Mouse (Mus musculus) left cerebral cortex, postnatal 36 days (tissue): ENCODE data around the gene Lrrc3. TPM values are rescaled to one million over a fixed set of nuclear protein-coding genes. Genes with fewer than 3 reads are reported as not detected.

Experiments
- DNase-seq, 2 experiments: peaks; one replicate each; pipeline ENCODE4 v3.0.0; 2021 to 2022; ENCODE audit warnings: low spot score in 2 of 2, mixed read lengths in 1 of 2
- intact Hi-C: fragments of 180-260 bp; cut with DNase I; formaldehyde crosslinking; loops from one replicate; pipeline ENCODE4 v1.15.1; 2025
- total RNA-seq, 2 experiments: library from RNA; stranded (reverse); gene quantifications; 2 replicates each; pipeline ENCODE4 v1.2.3; 2021

The Lrrc3 gene
- total RNA-seq, 2 experiments from 2014 or later, result 11.7 to 12.6 TPM

GRCm38 (mm10) chr10:77880305-77880704, 22.0 kb downstream of the Lrrc3 start:
- intact Hi-C loops, result no loop called here
- no peak for DNase-seq

GRCm38 (mm10) chr10:77878985-77879384, 23.4 kb downstream of the Lrrc3 start:
- DNase-seq, result peak; percentile 47 to 52
- intact Hi-C loops, result loop anchor here (2.0 kb wide), 1 partner anchor 250 kb away; no protein-coding TSS in a partner anchor

GRCm38 (mm10) chr10:77869651-77870050, 32.7 kb downstream of the Lrrc3 start:
- intact Hi-C loops, result no loop called here
- no peak for DNase-seq

- DNase-seq, result no peak
- intact Hi-C loops, result no loop called here
These were observed 34.8 kb downstream of the Lrrc3 start for GRCm38 (mm10) chr10:77867546-77867945.

GRCm38 (mm10) chr10:77864762-77865143, 37.6 kb downstream of the Lrrc3 start:
- no peak for DNase-seq
- intact Hi-C loops, result no loop called here

- intact Hi-C loops, result no loop called here
- no peak for DNase-seq
These were observed 38.1 kb downstream of the Lrrc3 start for GRCm38 (mm10) chr10:77864067-77864761.

- intact Hi-C loops, result no loop called here
These were observed 40.7 kb downstream of the Lrrc3 start, which contains the start of gene Gm3285 for GRCm38 (mm10) chr10:77861675-77862074. TSS of gene Gm3285 (plus strand) at chr10:77861975.

GRCm38 (mm10) chr10:77852559-77852958, 49.8 kb downstream of the Lrrc3 start, which contains the start of gene Gm10318:
TSS of gene Gm10318 (plus strand) at chr10:77852859.
- DNase-seq, result no peak
- intact Hi-C loops, result no loop called here

More at GRCm38 (mm10) chr10:77861675-77862074, 40.7 kb downstream of the Lrrc3 start, which contains the start of gene Gm3285:
- no peak for DNase-seq

Other genes with a start within 250 kb of the Lrrc3 start
- gene Tspear, start 216.0 kb downstream of the Lrrc3 start, total RNA-seq, result under 1 TPM in 1 of 2 experiments, not detected in 1; 0.25 TPM
- not detected for gene Gm19402, start 211.8 kb downstream of the Lrrc3 start, total RNA-seq
- gene Gm9508, start 205.3 kb downstream of the Lrrc3 start, total RNA-seq, result not detected
- gene Gm10272, start 195.9 kb downstream of the Lrrc3 start, total RNA-seq, result not detected
- gene Gm10024, start 191.1 kb downstream of the Lrrc3 start, total RNA-seq, result not detected
- not detected for gene Gm10142, start 186.7 kb downstream of the Lrrc3 start, total RNA-seq
- not detected for gene Krtap12-1, start 181.9 kb downstream of the Lrrc3 start, total RNA-seq
- gene Gm10100, start 176.1 kb downstream of the Lrrc3 start, total RNA-seq, result not detected
- gene Gm18596, start 159.9 kb downstream of the Lrrc3 start, total RNA-seq, result not detected
- not detected for gene Gm9736, start 151.2 kb downstream of the Lrrc3 start, total RNA-seq
- gene Gm3233, start 142.9 kb downstream of the Lrrc3 start, total RNA-seq, result not detected
- not detected for gene Gm3238, start 131.2 kb downstream of the Lrrc3 start, total RNA-seq
- not detected for gene Gm7138, start 125.6 kb downstream of the Lrrc3 start, total RNA-seq
- gene Gm3250, start 120.0 kb downstream of the Lrrc3 start, total RNA-seq, result not detected
- gene Gm7137, start 114.3 kb downstream of the Lrrc3 start, total RNA-seq, result not detected
- gene Gm9639, start 107.5 kb downstream of the Lrrc3 start, total RNA-seq, result not detected
- not detected for gene Gm19668, start 103.4 kb downstream of the Lrrc3 start, total RNA-seq
- not detected for gene Gm9507, start 90.7 kb downstream of the Lrrc3 start, total RNA-seq
- gene Gm2696, start 87.9 kb downstream of the Lrrc3 start, total RNA-seq, result not detected
- gene Krtap10-4, start 75.4 kb downstream of the Lrrc3 start, total RNA-seq, result not detected
- gene Krtap10-10, start 66.6 kb downstream of the Lrrc3 start, total RNA-seq, result not detected
- not detected for gene Gm36176, start 55.7 kb downstream of the Lrrc3 start, total RNA-seq
- not detected for gene Gm10318, start 49.7 kb downstream of the Lrrc3 start, total RNA-seq
- gene Gm3285, start 40.6 kb downstream of the Lrrc3 start, total RNA-seq, result not detected
- gene Trpm2, start 68.0 kb upstream of the Lrrc3 start, total RNA-seq, result 10 to 100 TPM; 40.4 to 44.2 TPM
- 10 to 100 TPM; 32.7 to 38.1 TPM for gene 1810043G02Rik, start 76.0 kb upstream of the Lrrc3 start, total RNA-seq
- 100 to 1,000 TPM; 149 to 153 TPM for gene Pfkl, start 107.5 kb upstream of the Lrrc3 start, total RNA-seq
- gene Dnmt3l, start 139.4 kb upstream of the Lrrc3 start, total RNA-seq, result not detected
- under 1 TPM in 1 of 2 experiments, not detected in 1; 0.25 TPM for gene Aire, start 141.1 kb upstream of the Lrrc3 start, total RNA-seq
- 1 to 10 TPM; 1.9 to 2.2 TPM for gene Icosl, start 166.8 kb upstream of the Lrrc3 start, total RNA-seq